Mouse (Mus musculus) CH12.LX (cell line): Measurements from ENCODE around the gene Ntrk2. TPM values are rescaled to one million over a fixed set of nuclear protein-coding genes. Genes with fewer than 3 reads are reported as not detected.

Experiments used
- DNase-seq: peaks from one replicate; pipeline ENCODE4 v3.0.0-alpha.2; 2013; ENCODE audit errors: extremely low read depth
- H3K27ac ChIP-seq: 2 replicates; pipeline ENCODE4 v1.5.1; 2012; ENCODE audit warnings: low read depth, mild to moderate bottlenecking, control low read depth, moderate library complexity; ENCODE audit not compliant: insufficient read depth
- H3K27me3 ChIP-seq: replicated peaks from 2 replicates; pipeline ENCODE3; 2012; ENCODE audit warnings: inconsistent platforms
- H3K36me3 ChIP-seq, 2 experiments: replicated peaks in 1 of 2; 2 replicates each; pipeline versions ENCODE3 to v1.6.1; 2012; ENCODE audit warnings: inconsistent platforms in 1 of 2, low read length in 1 of 2, mild to moderate bottlenecking in 1 of 2, mixed read lengths in 1 of 2, moderate library complexity in 1 of 2; ENCODE audit not compliant: control insufficient read depth in 1 of 2, insufficient read depth in 1 of 2
- H3K4me1 ChIP-seq, 2 experiments: 2 replicates each; pipeline ENCODE4 v1.6.1; 2012; ENCODE audit warnings: inconsistent platforms in 1 of 2, moderate library complexity in 1 of 2; ENCODE audit not compliant: insufficient read depth in 2 of 2, control insufficient read depth in 1 of 2
- H3K4me2 ChIP-seq: 2 replicates; pipeline ENCODE4 v1.6.1; 2012; ENCODE audit warnings: low read depth, mild to moderate bottlenecking, control low read depth; ENCODE audit not compliant: poor library complexity, insufficient read depth, severe bottlenecking
- H3K4me3 ChIP-seq, 3 experiments: fragments of 150-350 bp in 1 of 3; sonication (generic) in 1 of 3; replicated peaks in 1 of 3; 2 replicates each; pipeline versions ENCODE3 to v1.5.1; 2011 to 2012; ENCODE audit warnings: low read depth in 2 of 3, low read length in 2 of 3, mild to moderate bottlenecking in 2 of 3, moderate library complexity in 2 of 3, control low read depth in 1 of 3, improper control_type of control experiment in 1 of 3, inconsistent platforms in 1 of 3, mixed read lengths in 1 of 3; ENCODE audit not compliant: poor library complexity in 1 of 3
- H3K79me2 ChIP-seq: replicated peaks from 2 replicates; pipeline ENCODE4 v1.6.1; 2012; ENCODE audit warnings: mild to moderate bottlenecking, moderate library complexity; ENCODE audit not compliant: control insufficient read depth, poor library complexity, insufficient read depth, severe bottlenecking; ENCODE audit errors: extremely low read depth
- H3K9ac ChIP-seq: 2 replicates; pipeline ENCODE4 v1.6.1; 2012; ENCODE audit warnings: low read depth, mild to moderate bottlenecking, control low read depth, moderate library complexity; ENCODE audit not compliant: insufficient read depth
- H3K9me3 ChIP-seq: replicated peaks from 2 replicates; pipeline ENCODE3; 2012; ENCODE audit warnings: low read length, inconsistent platforms, mixed read lengths
- CHD1 ChIP-seq: IDR thresholded peaks from 2 replicates; pipeline ENCODE4 v1.6.1; 2012; ENCODE audit warnings: low read depth, low read length, improper control_type of control experiment, inconsistent platforms
- GABPA ChIP-seq: IDR thresholded peaks from 2 replicates; pipeline ENCODE4 v1.6.1; 2012; ENCODE audit warnings: low read depth, low read length, improper control_type of control experiment, inconsistent platforms; ENCODE audit not compliant: insufficient replicate concordance
- HCFC1 ChIP-seq: IDR thresholded peaks from 2 replicates; pipeline ENCODE4 v1.6.1; 2012; ENCODE audit warnings: low read depth, mild to moderate bottlenecking, inconsistent platforms, low read length, improper control_type of control experiment
- IRF4 ChIP-seq: IDR thresholded peaks from 2 replicates; pipeline ENCODE4 v1.6.1; 2014; ENCODE audit warnings: low read depth, mild to moderate bottlenecking, inconsistent platforms, low read length, improper control_type of control experiment
- JUN ChIP-seq: IDR thresholded peaks from 2 replicates; pipeline ENCODE4 v1.6.1; 2011; ENCODE audit warnings: low read depth, mild to moderate bottlenecking, low read length, improper control_type of control experiment, moderate library complexity; ENCODE audit not compliant: insufficient read depth
- JUND ChIP-seq: conservative IDR thresholded peaks from 2 replicates; pipeline ENCODE4 v1.6.1; 2011; ENCODE audit warnings: low read depth, low read length, improper control_type of control experiment
- KAT2A ChIP-seq: IDR thresholded peaks from 2 replicates; pipeline ENCODE4 v1.6.1; 2012; ENCODE audit warnings: low read length, improper control_type of control experiment, inconsistent platforms; ENCODE audit not compliant: insufficient replicate concordance
- MAFK ChIP-seq: IDR thresholded peaks from 2 replicates; pipeline ENCODE4 v1.6.1; 2011; ENCODE audit warnings: low read length, improper control_type of control experiment; ENCODE audit not compliant: insufficient replicate concordance
- MAZ ChIP-seq: IDR thresholded peaks from 2 replicates; pipeline ENCODE4 v1.6.1; 2012; ENCODE audit warnings: low read depth, mild to moderate bottlenecking, inconsistent platforms, low read length, improper control_type of control experiment, moderate library complexity
- MYC ChIP-seq: IDR thresholded peaks from 2 replicates; pipeline ENCODE4 v1.6.1; 2011; ENCODE audit warnings: low read depth, mild to moderate bottlenecking, improper control_type of control experiment, low read length
- NELFE ChIP-seq: IDR thresholded peaks from 2 replicates; pipeline ENCODE4 v1.6.1; 2011; ENCODE audit warnings: low read depth, low read length, improper control_type of control experiment
- NRF1 ChIP-seq: IDR thresholded peaks from 2 replicates; pipeline ENCODE4 v1.6.1; 2014; ENCODE audit warnings: low read depth, mild to moderate bottlenecking, inconsistent platforms, low read length, improper control_type of control experiment, moderate library complexity
- POLR2AphosphoS2 ChIP-seq: IDR thresholded peaks from 2 replicates; pipeline ENCODE4 v1.6.1; 2011; ENCODE audit warnings: low read depth, low read length, improper control_type of control experiment
- RAD21 ChIP-seq: IDR thresholded peaks from 2 replicates; pipeline ENCODE4 v1.6.1; 2011; ENCODE audit warnings: low read depth, mild to moderate bottlenecking, low read length, improper control_type of control experiment, moderate library complexity
- RCOR1 ChIP-seq: conservative IDR thresholded peaks from 2 replicates; pipeline ENCODE4 v1.6.1; 2012; ENCODE audit warnings: low read depth, mild to moderate bottlenecking, inconsistent platforms, low read length, improper control_type of control experiment
- TCF12 ChIP-seq: IDR thresholded peaks from 2 replicates; pipeline ENCODE4 v1.6.1; 2014; ENCODE audit warnings: low read depth, mild to moderate bottlenecking, inconsistent platforms, low read length, improper control_type of control experiment
- USF1 ChIP-seq: IDR thresholded peaks from 2 replicates; pipeline ENCODE4 v1.6.1; 2014; ENCODE audit warnings: low read depth, mild to moderate bottlenecking, inconsistent platforms, low read length, improper control_type of control experiment
- ZC3H11A ChIP-seq: IDR thresholded peaks from 2 replicates; pipeline ENCODE4 v1.6.1; 2012; ENCODE audit warnings: low read depth, mild to moderate bottlenecking, inconsistent platforms, low read length, improper control_type of control experiment
- dilution Hi-C: fragments of 300-500 bp; cut with MboI; formaldehyde crosslinking; loops from 2 replicates; pipeline ENCODE4 v1.14.3; 2020; ENCODE audit warnings: low sequenced_read_pairs; ENCODE audit not compliant: extremely low pct_unique_long_range_greater_than_20kb, extremely low pct_ligation_motif_present
- in situ Hi-C: fragments of 300-500 bp; cut with MboI; formaldehyde crosslinking; loops from 3 replicates; pipeline ENCODE4 v1.14.3; 2019; ENCODE audit warnings: low sequenced_read_pairs, low pct_ligation_motif_present, low pct_unique_long_range_greater_than_20kb, mixed read lengths
- polyA plus RNA-seq: library from polyadenylated mRNA; unstranded; fragments of >175 nt; gene quantifications from 2 replicates; pipeline ENCODE4 v1.2.1, GENCODE M21; 2012; ENCODE audit warnings: low read depth; ENCODE audit not compliant: insufficient read length
- total RNA-seq, 2 experiments: library from RNA; depleted of rRNA; stranded (reverse); fragments of 300-350 nt in 1 of 2; fragments of >200 nt in 1 of 2; gene quantifications; 2 replicates each; pipeline ENCODE4 v1.2.3; 2012 to 2014

Gene Ntrk2
- total and polyA plus RNA-seq, 3 experiments = not detected

GRCm38 (mm10) chr13:58840731-58841359 is 34.5 kb downstream of the Ntrk2 start:
- H3K36me3 ChIP-seq = no peaks in the 10 kb centered on the region
- DNase-seq = no peak
- peaks cover 75% of the 10 kb centered on the region for H3K9me3 ChIP-seq
- TF ChIP-seq NRF1 (no peak), GABPA (no peak), RAD21 (no peak), MAZ (no peak), JUND (no peak), CHD1 (no peak), ZC3H11A (no peak), RCOR1 (no peak), MAFK (no peak), NELFE (no peak), IRF4 (no peak), KAT2A (no peak), HCFC1 (no peak), MYC (no peak), USF1 (no peak), JUN (no peak)
- TF ChIP-seq, all 38 proteins: peak for 0
- no peak overlapping the region for H3K4me3 ChIP-seq
- H3K79me2 ChIP-seq = no peaks in the 10 kb centered on the region
- no peak overlapping the region for H3K9ac ChIP-seq
- H3K4me1 ChIP-seq = no peaks in the 10 kb centered on the region
- in situ Hi-C loops (no loop called here), dilution Hi-C loops (no loop called here)
- no peak overlapping the region for H3K4me2 ChIP-seq
- no peaks in the 10 kb centered on the region for H3K27me3 ChIP-seq
- H3K27ac ChIP-seq = no peak overlapping the region

DNA sequence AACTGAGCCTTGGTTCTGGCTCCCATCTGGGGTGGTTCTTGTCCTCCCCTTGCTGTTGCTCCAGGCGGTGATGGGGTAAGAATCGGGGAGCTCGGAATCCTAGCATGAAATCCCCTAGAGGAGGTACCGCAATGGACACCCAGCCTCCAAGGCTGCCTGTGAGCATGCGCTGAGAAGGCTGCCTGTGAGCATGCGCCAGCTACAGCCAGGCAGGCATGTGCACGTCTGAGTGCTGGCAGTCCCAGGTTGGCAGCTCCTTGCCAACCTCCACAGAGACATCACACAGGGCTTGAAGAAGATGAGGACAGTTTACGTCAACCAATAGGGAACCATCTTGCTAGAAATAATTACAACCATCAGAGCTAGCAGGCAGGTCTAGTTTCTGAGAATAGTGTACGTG is 37.5 kb downstream of the Ntrk2 start:
- Histone ChIP-seq H3K9me3 (peaks cover 75% of the 10 kb centered on the region), H3K9ac (no peak overlapping the region), H3K36me3 (no peaks in the 10 kb centered on the region), H3K4me2 (no peak overlapping the region), H3K27me3 (no peaks in the 10 kb centered on the region), H3K4me1 (no peaks in the 10 kb centered on the region), H3K79me2 (no peaks in the 10 kb centered on the region), H3K4me3 (no peak overlapping the region), H3K27ac (no peak overlapping the region)
- in situ Hi-C loops = no loop called here
- dilution Hi-C loops = no loop called here
- TF ChIP-seq POLR2AphosphoS2 (no peak), TCF12 (no peak), ZC3H11A (no peak)
- DNase-seq = no peak
